15 mouse cellular contexts compared by ENCODE assay signal in genomic region chr10:76447406-76448229, GRCm38 (mm10). TPM values are rescaled to one million over a fixed set of nuclear protein-coding genes. Genes with fewer than 3 reads are reported as not detected.
DNase-seq lines count a peak whose midpoint lies in the region; TF ChIP-seq lines count a peak whose summit lies in the region.
"Had no signal": no experiment of that assay in that cellular context is flagged by ENCODE, and none has a peak within 500 bp of the region (broad histone marks: within the 10 kb centered on the region; RNA-seq: fewer than 3 reads in every experiment).

No protein-coding gene starts in this region.

- peaks cover 9% of the 10 kb centered on the region; the same call in 1 of the 2 replicates for H3K4me1 ChIP-seq in small intestine, adult 2 months (ENCODE audit: control insufficient read depth, insufficient read depth, insufficient read length, low read length)

- DNase-seq in right cerebral cortex, postnatal 25 days, result peak; percentile 13
- no peak for DNase-seq in right cerebral cortex, postnatal 10 days (ENCODE audit: low spot score in 2 of 2)
- DNase-seq in gastrocnemius, postnatal 25 days, result peak; percentile 52
- DNase-seq in heart, postnatal 4 days, result peak; percentile 68
- no peak for DNase-seq in natural killer cell, adult 2 months (ENCODE audit: low spot score in 2 of 2)
- no peak for DNase-seq in embryo, embryonic 10.5 days (ENCODE audit: low spot score)
- DNase-seq: kidney, adult 11 months; spleen, adult 18-20 months; thymus, postnatal 25 days had no signal

- H3K4me3 ChIP-seq in small intestine, adult 2 months (ENCODE audit: low read depth, low read length), result no peak overlapping the region
- H3K4me3 ChIP-seq: left cerebral cortex, adult 2 months; megakaryocyte, embryonic 14.5 days; neural tube, embryonic 12.5 days had no signal

- WGBS in small intestine, adult 2 months, result 72% methylated on average over 15 of the region's 15 CpGs

- H3K27me3 ChIP-seq in small intestine, adult 2 months (ENCODE audit: control insufficient read depth, insufficient read depth, low read length), result no peaks in the 10 kb centered on the region
- H3K27me3 ChIP-seq: neural tube, embryonic 12.5 days had no signal

- TF ChIP-seq CTCF in small intestine, adult 2 months (IDR thresholded peaks at IDR 0.05; ENCODE audit: extremely low read depth, insufficient read length, insufficient replicate concordance, low read depth, low read length), result no peak

- peak overlapping the region; percentile 25; the same call in 1 of the 2 replicates for H3K27ac ChIP-seq in small intestine, adult 2 months (ENCODE audit: insufficient read depth, low read depth, low read length)
- H3K27ac ChIP-seq: left cerebral cortex, adult 2 months; neural tube, embryonic 12.5 days had no signal

- H3K36me3 ChIP-seq in small intestine, adult 2 months (ENCODE audit: control insufficient read depth, insufficient read depth, low read length), result no peaks in the 10 kb centered on the region
- H3K36me3 ChIP-seq: neural tube, embryonic 12.5 days had no signal

- no peak for TF ChIP-seq POLR2A in small intestine, adult 2 months (IDR thresholded peaks at IDR 0.05; ENCODE audit: low read depth, low read length)

RNA-seq across cellular contexts. Expression of gene 2610028H24Rik, which starts 1.3 kb away (rescaled TPM):
- under 1 TPM; 0.29 to 0.31 TPM for total RNA-seq in gastrocnemius, postnatal 25 days (2021)
- total RNA-seq in heart, postnatal 4 days (2021), result not detected
- not detected in 2 replicates for polyA plus RNA-seq in small intestine, adult 2 months (2012; rRNA removed)
- total RNA-seq: left cerebral cortex, adult 2 months had no signal
- polyA plus RNA-seq: embryonic facial prominence, embryonic 11.5 days; neural tube, embryonic 12.5 days had no signal

RNA-seq across cellular contexts. Expression of gene Pcnt, which starts 5.0 kb away (rescaled TPM):
- 10 to 100 TPM; 49.1 to 55.2 TPM for total RNA-seq in gastrocnemius, postnatal 25 days (2021)
- total RNA-seq in heart, postnatal 4 days (2021), result 10 to 100 TPM; 27.1 TPM
- 7.3 and 12.4 TPM in 2 replicates for polyA plus RNA-seq in small intestine, adult 2 months (2012; rRNA removed)

RNA-seq across cellular contexts. Expression of gene AC141477.1, which starts 7.4 kb away (rescaled TPM):
- not detected for total RNA-seq in gastrocnemius, postnatal 25 days (2021)
- not detected for total RNA-seq in heart, postnatal 4 days (2021)
- not detected in 2 replicates for polyA plus RNA-seq in small intestine, adult 2 months (2012; rRNA removed)
- total RNA-seq: gastrocnemius, postnatal 36 days; left cerebral cortex, adult 2 months had no signal
- polyA plus RNA-seq: embryonic facial prominence, embryonic 11.5 days; neural tube, embryonic 12.5 days had no signal

RNA-seq across cellular contexts. Expression of gene Mcm3ap, which starts 21.1 kb away (rescaled TPM):
- 10 to 100 TPM; 17.2 to 19.2 TPM for total RNA-seq in gastrocnemius, postnatal 25 days (2021)
- 10 to 100 TPM; 33.0 to 37.5 TPM for total RNA-seq in heart, postnatal 4 days (2021)
- polyA plus RNA-seq in small intestine, adult 2 months (2012; rRNA removed), result 5.1 and 9.1 TPM in 2 replicates

RNA-seq across cellular contexts. Expression of gene Ybey, which starts 21.3 kb away (rescaled TPM):
- 1 to 10 TPM; 3.6 to 3.9 TPM for total RNA-seq in gastrocnemius, postnatal 25 days (2021)
- 1 to 10 TPM; 3.2 TPM for total RNA-seq in heart, postnatal 4 days (2021)
- polyA plus RNA-seq in small intestine, adult 2 months (2012; rRNA removed), result 0.65 and 2.1 TPM in 2 replicates

Comparison
In these comparisons a context has a peak if more than half of its experiments do, and no peak if none do; other contexts are left out.
1. DNase-seq: peak in right cerebral cortex, postnatal 25 days (single experiment), gastrocnemius, postnatal 25 days (single experiment) and heart, postnatal 4 days (single experiment); none in right cerebral cortex, postnatal 10 days (0 of 2), natural killer cell, adult 2 months (0 of 2) and embryo, embryonic 10.5 days (single experiment).